Mouse (Mus musculus) right cerebral cortex, adult 2 months (tissue): ENCODE measurements at regions not wholly inside any gene's neighbourhood (a gene's known extent, or its start where the extent isn't known, plus 50 kb on each side); places are given as distances from the start of the nearest gene placed in this dataset.
"Not testable (repeated sequence)": the region's sequence is repeated elsewhere in the genome, so short reads cannot be mapped to it uniquely, and the experiment has no call there.

Experiments used
- DNase-seq, 2 experiments: peaks; one replicate each; pipeline ENCODE4 v3.0.0; 2021 to 2022; ENCODE audit warnings: low spot score in 2 of 2

DNA sequence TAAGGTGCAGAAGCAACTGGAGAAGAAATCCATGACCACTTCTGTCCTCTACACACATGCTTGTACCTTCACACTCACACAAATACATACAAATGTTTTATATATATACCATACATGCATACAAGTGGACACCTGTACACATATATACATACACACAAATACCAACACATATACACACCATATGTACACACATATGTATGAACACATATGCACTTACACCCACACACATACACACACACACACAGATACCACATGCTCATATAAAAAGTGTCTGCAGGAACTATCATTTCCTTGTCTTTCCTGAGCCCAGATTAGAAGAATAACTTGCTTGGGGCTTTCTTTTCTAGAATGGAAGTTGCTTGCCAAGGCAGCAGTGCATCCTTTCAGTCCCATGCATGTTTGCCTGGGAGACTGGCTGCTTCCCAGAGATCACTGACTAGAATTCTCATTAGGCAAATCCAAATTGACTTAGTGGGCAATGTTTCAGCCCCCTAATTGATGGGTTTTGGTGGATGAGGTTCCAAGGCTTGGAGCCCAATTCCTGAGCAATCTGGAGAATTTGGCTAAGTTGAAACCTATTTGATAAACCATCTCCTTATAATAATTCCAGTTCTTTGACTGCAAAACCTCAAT, 169.2 kb upstream of the Hddc2 start:
- DNase-seq = peak in 1 of 2 experiments; percentile 3

GRCm38 (mm10) chr10:31144489-31144872, 168.7 kb upstream of the Hddc2 start:
- DNase-seq = no peak

- peak; percentile 14 to 43 for DNase-seq
Observed at GRCm38 (mm10) chr10:31173169-31173686, 140.0 kb upstream of the Hddc2 start.

- DNase-seq = no peak
Observed at GRCm38 (mm10) chr10:31189577-31189976, 123.6 kb upstream of the Hddc2 start.

- not testable (repeated sequence) for DNase-seq
Observed at GRCm38 (mm10) chr10:31212164-31212563, 101.0 kb upstream of the Hddc2 start.

DNA sequence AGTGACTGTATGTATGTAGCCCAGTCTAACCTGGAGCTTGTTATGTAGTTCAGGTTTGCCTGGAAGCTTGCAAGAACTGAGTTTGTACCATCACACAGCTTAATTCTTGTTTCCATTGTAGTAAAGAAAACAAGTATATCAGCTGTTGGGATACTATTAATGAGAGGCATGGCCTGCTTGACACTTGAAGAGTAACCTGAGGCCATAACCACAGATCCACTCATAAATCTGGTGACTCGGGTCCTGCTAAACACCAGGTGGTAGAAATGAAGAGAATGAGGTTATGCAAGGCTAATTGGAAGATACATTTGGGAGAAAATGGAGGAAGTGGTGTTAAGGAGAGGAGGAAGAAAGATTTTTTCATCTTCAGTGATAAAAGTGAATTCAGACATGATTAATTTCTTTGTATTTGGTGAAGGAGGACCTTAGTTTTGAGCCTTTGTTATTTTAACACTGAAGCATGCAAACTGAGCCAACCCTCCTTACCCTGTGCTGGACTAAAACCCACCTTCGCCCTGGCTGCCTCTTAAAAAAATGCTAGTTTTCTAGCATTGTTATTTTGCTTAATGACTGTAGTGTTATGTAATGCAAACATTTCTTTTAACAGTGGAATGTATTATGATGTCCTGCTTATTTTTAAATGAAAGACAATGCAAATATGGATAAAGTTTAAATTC, 100.3 kb upstream of the Hddc2 start:
- no peak for DNase-seq

DNA sequence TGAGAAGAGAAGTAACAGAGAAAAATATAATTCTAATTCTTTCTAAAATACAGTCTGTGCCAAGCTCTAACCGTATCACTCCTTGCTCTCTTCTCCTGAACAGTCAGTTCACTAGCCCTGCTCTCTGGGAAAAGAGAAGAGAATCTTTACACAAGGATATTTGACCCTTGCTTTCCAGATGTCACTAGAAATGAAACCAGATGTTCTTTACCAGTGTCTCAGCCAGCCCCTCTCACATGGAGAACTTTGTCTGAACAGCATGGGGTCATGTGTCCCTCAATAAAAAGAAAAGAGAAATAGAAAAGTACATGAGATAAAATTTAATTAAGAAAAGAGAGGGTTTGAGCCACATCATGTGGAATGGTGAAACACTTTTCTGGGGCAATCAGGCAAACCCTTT, 91.3 kb upstream of the Hddc2 start:
- no peak for DNase-seq

- no peak for DNase-seq
Observed at GRCm38 (mm10) chr10:31229078-31229477, 84.1 kb upstream of the Hddc2 start.

DNA sequence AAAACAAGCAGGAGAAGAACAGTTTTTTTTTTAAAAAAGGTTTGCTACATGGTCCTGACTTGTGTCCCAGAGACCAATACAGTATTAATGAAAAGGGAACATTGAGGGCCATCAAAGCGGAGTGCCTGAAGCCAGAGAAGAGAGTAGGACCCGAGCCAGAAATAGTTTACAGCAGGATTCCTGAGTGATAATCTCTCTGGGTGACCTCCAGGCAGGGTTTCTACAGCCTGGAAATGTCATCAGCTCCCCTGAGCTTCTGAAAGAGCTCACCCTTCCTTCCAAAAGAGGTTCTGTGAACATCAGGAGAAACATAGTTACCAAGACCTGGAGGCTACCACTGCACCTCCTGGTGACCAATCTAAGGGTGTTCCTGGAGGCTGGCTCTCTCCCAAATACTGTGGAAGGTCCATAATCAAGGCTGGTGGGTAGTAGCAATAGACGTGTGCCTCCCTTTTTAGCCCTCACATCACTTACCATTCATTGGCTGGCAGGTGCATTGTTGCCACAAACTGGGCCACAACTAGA, 70.7 kb upstream of the Hddc2 start:
- no peak for DNase-seq

DNA sequence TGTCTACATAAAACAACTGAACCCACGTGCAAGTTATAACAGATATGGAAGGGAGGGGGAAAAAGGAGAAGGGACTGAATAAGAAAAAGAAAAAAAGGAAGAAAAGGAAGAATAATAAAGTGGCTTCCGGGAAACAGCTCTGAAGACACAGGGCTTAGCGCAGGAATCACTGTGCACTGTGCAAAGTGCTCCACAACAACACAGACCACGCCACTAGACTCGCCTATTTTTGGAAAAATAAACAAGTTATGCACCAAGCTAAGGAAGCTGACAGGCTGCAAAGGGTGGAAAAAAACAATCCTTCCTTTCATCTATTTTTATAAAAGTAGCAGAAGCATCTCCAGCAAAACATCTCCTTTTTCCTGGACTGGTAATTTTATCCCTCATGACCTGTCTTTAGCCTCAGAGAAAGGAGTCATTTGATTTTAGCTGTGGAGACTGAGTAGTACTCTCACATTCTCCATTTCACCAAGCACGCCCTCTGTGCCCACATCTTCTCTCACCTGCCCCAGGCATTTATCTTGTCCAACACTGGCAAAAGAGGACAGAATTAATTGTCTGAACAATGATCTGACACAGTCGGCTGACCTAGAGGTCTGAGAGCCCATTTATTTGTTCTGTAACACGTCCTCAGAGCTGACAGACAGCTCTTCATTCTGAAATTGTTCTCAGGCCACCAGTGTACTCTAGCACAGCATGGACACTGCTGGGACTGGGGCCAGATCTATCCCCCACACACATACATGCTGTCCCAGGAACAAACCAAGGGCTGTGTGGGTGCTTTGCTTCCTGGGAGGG, 60.4 kb upstream of the Hddc2 start:
- peak; percentile 3 to 12 for DNase-seq

DNA sequence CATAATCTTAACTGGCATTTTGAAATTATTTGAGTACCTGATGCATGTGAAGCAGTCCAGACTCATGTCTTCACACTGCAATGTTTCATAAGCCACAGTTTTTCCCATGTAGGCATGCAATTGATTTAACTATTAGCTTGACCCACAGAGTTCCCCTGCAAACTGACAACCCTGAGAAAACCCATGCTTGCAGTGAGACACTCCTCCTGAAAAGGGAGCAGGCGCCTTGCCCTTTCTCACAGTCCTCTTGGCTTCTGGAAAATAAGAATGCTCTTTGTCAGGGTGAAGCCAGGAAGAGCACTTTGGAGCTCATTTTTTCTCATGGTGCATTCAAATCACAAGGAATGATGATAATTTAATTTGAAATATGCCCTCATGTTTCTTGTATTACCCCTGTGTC, 56.2 kb upstream of the Hddc2 start:
- no peak for DNase-seq

GRCm38 (mm10) chr10:31257611-31258010, 55.6 kb upstream of the Hddc2 start:
- DNase-seq = no peak

- DNase-seq = peak; percentile 7 to 10
Observed at GRCm38 (mm10) chr10:31260914-31261313, 52.3 kb upstream of the Hddc2 start.
